Mouse (Mus musculus): ENCODE data around the gene Mxra8. TPM values are rescaled to one million over a fixed set of nuclear protein-coding genes. Genes with fewer than 3 reads are reported as not detected.

Mxra8 gene
- polyA plus RNA-seq, 1 experiment: not detected

- peaks cover 66% of the 10 kb centered on the region for H3K36me3 ChIP-seq (ENCODE audit: control insufficient read depth)
- TF ChIP-seq TAL1 (IDR thresholded peaks at IDR 0.05; ENCODE audit: low read length) (no peak), GATA1 (IDR thresholded peaks at IDR 0.05; ENCODE audit: low read length) (no peak)
- H3K4me1 ChIP-seq (ENCODE audit: control insufficient read depth): peaks cover 44% of the 10 kb centered on the region
- H3K9me3 ChIP-seq (ENCODE audit: control insufficient read depth, low read length): no peaks in the 10 kb centered on the region
- peak within 1 kb of the TSS; percentile 87 for H3K4me3 ChIP-seq (replicated peaks)
- H3K27me3 ChIP-seq (ENCODE audit: control insufficient read depth): no peaks in the 10 kb centered on the region
These were observed 30.0 kb downstream of the Mxra8 start, which contains the start of the genes Cptp and Ints11 for GRCm38 (mm10) chr4:155869317-155870033. TSS of gene Cptp (minus strand) at chr4:155869440. TSS of gene Ints11 (plus strand) at chr4:155869546.

GRCm38 (mm10) chr4:155871404-155871803, 31.9 kb downstream of the Mxra8 start:
- no peaks in the 10 kb centered on the region for H3K27me3 ChIP-seq (ENCODE audit: control insufficient read depth)
- H3K36me3 ChIP-seq (ENCODE audit: control insufficient read depth): peaks cover 60% of the 10 kb centered on the region
- H3K4me1 ChIP-seq (ENCODE audit: control insufficient read depth): peaks cover 42% of the 10 kb centered on the region
- H3K9me3 ChIP-seq (ENCODE audit: control insufficient read depth, low read length): no peaks in the 10 kb centered on the region
- peak overlapping the region; percentile 87 for H3K4me3 ChIP-seq (replicated peaks)
- TF ChIP-seq TAL1 (IDR thresholded peaks at IDR 0.05; ENCODE audit: low read length) (no peak), GATA1 (IDR thresholded peaks at IDR 0.05; ENCODE audit: low read length) (no peak; the same call in 1 of the 2 replicates)

GRCm38 (mm10) chr4:155883587-155883986, 44.1 kb downstream of the Mxra8 start:
- Histone ChIP-seq H3K27me3 (ENCODE audit: control insufficient read depth) (no peaks in the 10 kb centered on the region), H3K36me3 (ENCODE audit: control insufficient read depth) (peaks cover 61% of the 10 kb centered on the region), H3K9me3 (ENCODE audit: control insufficient read depth, low read length) (no peaks in the 10 kb centered on the region), H3K4me1 (ENCODE audit: control insufficient read depth) (no peaks in the 10 kb centered on the region), H3K4me3 (replicated peaks) (no peak overlapping the region)
- TF ChIP-seq GATA1 (IDR thresholded peaks at IDR 0.05; ENCODE audit: low read length): no peak
- TF ChIP-seq TAL1 (IDR thresholded peaks at IDR 0.05; ENCODE audit: low read length): no peak

GRCm38 (mm10) chr4:155886330-155886729, 46.9 kb downstream of the Mxra8 start:
- no peak for TF ChIP-seq GATA1 (IDR thresholded peaks at IDR 0.05; ENCODE audit: low read length)
- TF ChIP-seq TAL1 (IDR thresholded peaks at IDR 0.05; ENCODE audit: low read length): no peak
- H3K36me3 ChIP-seq (ENCODE audit: control insufficient read depth): peaks cover 68% of the 10 kb centered on the region

DNA sequence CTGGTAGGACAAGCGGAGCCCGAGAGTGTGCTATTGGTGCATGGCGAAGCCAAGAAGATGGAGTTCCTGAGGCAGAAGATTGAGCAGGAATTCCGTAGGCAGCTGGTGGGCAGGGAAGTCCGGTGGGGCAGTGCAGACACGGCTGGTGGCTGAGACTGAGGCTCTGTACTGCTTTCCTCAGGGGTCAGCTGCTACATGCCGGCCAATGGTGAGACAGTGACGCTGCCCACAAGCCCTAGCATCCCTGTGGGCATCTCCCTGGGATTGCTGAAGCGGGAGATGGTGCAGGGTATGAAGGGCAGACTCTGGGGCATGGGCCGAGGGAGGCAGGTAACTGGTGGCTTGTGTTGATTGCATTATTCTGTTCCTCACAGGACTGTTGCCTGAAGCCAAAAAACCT, 48.2 kb downstream of the Mxra8 start:
- peaks cover 23% of the 10 kb centered on the region for H3K4me1 ChIP-seq (ENCODE audit: control insufficient read depth)
- H3K36me3 ChIP-seq (ENCODE audit: control insufficient read depth): peaks cover 68% of the 10 kb centered on the region
- TF ChIP-seq TAL1 (IDR thresholded peaks at IDR 0.05; ENCODE audit: low read length): no peak
- no peak for TF ChIP-seq GATA1 (IDR thresholded peaks at IDR 0.05; ENCODE audit: low read length)
- H3K27me3 ChIP-seq (ENCODE audit: control insufficient read depth): no peaks in the 10 kb centered on the region
- H3K9me3 ChIP-seq (ENCODE audit: control insufficient read depth, low read length): no peaks in the 10 kb centered on the region
- H3K4me3 ChIP-seq (replicated peaks): no peak overlapping the region

More at GRCm38 (mm10) chr4:155886330-155886729, 46.9 kb downstream of the Mxra8 start:
- H3K4me1 ChIP-seq (ENCODE audit: control insufficient read depth): peaks cover 13% of the 10 kb centered on the region
- H3K9me3 ChIP-seq (ENCODE audit: control insufficient read depth, low read length): no peaks in the 10 kb centered on the region
- no peaks in the 10 kb centered on the region for H3K27me3 ChIP-seq (ENCODE audit: control insufficient read depth)
- H3K4me3 ChIP-seq (replicated peaks): no peak overlapping the region

DNA sequence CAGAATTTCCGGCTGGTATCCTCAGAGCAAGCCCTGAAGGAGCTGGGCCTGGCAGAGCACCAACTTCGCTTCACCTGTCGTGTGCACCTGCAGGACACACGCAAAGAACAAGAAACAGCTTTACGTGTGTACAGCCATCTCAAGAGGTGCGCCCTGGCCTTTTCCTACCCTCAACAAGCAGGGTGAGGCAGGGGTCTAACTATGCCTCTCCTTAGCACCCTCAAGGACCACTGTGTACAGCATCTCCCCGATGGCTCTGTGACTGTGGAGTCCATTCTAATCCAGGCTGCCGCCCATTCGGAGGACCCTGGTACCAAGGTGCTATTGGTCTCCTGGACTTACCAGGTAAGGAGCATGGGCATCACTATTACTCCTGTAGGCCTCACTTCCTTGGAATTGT, 48.7 kb downstream of the Mxra8 start:
- H3K36me3 ChIP-seq (ENCODE audit: control insufficient read depth): peaks cover 65% of the 10 kb centered on the region
- H3K9me3 ChIP-seq (ENCODE audit: control insufficient read depth, low read length): no peaks in the 10 kb centered on the region
- no peaks in the 10 kb centered on the region for H3K27me3 ChIP-seq (ENCODE audit: control insufficient read depth)
- no peak overlapping the region for H3K4me3 ChIP-seq (replicated peaks)
- peaks cover 28% of the 10 kb centered on the region for H3K4me1 ChIP-seq (ENCODE audit: control insufficient read depth)
- no peak for TF ChIP-seq TAL1 (IDR thresholded peaks at IDR 0.05; ENCODE audit: low read length)
- no peak for TF ChIP-seq GATA1 (IDR thresholded peaks at IDR 0.05; ENCODE audit: low read length)

DNA sequence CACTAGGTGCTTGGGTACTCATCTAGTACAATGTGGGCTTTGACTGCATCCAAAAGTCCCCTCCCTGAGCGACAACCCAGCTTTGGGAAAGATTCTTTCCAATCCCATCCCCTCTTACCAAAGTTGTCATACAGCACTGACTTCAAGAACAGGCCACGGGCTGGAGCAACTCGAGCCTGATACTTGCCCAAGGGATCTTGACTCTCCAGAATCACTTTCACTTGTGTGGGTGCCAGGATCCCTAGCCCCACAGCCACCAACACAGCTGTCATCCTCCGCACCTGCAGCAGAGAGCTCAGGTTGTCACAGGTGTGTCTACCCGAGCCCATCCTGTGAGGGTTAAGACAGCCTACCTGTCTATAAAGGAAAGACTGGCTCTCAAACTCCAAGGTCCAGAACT, 49.8 kb downstream of the Mxra8 start:
- no peak for TF ChIP-seq GATA1 (IDR thresholded peaks at IDR 0.05; ENCODE audit: low read length)
- TF ChIP-seq TAL1 (IDR thresholded peaks at IDR 0.05; ENCODE audit: low read length): no peak
- peaks cover 39% of the 10 kb centered on the region for H3K4me1 ChIP-seq (ENCODE audit: control insufficient read depth)
- no peak overlapping the region for H3K4me3 ChIP-seq (replicated peaks)
- no peaks in the 10 kb centered on the region for H3K27me3 ChIP-seq (ENCODE audit: control insufficient read depth)
- H3K36me3 ChIP-seq (ENCODE audit: control insufficient read depth): peaks cover 58% of the 10 kb centered on the region
- no peaks in the 10 kb centered on the region for H3K9me3 ChIP-seq (ENCODE audit: control insufficient read depth, low read length)

GRCm38 (mm10) chr4:155891011-155891471, 51.6 kb downstream of the Mxra8 start:
- H3K36me3 ChIP-seq (ENCODE audit: control insufficient read depth): peaks cover 57% of the 10 kb centered on the region
- peaks cover 57% of the 10 kb centered on the region for H3K4me1 ChIP-seq (ENCODE audit: control insufficient read depth)
- no peaks in the 10 kb centered on the region for H3K9me3 ChIP-seq (ENCODE audit: control insufficient read depth, low read length)

DNA sequence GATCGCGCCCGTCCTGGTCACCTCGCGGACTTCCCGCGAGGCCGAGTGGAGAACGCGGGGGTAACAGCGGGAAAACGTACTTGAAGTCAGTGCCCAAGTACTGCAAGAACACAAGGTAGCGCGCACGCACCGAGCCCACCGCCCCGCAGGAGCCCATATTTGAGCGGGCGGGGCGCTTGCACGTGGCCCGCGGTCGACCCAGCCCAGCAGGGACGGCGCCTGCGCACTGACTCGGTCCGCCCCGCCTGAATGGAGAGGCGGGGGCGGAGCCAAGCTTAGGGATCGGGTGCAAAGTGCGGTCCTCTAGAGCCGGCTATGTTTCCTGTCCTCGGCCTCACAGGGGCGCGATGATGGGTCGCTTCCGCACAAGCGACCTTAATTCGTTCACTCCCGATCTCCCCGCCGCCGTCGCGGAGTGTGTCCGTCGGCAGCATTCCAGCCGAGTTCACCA, 52.1 kb downstream of the Mxra8 start, which contains the start of the genes Pusl1 and Acap3:
Gene Pusl1 (minus strand): TSS at position 231 of the 451 bp plus-strand sequence.
Gene Acap3 (plus strand): TSS at position 272 of the 451 bp plus-strand sequence.
- H3K4me1 ChIP-seq (ENCODE audit: control insufficient read depth): peaks cover 58% of the 10 kb centered on the region

More at GRCm38 (mm10) chr4:155891011-155891471, 51.6 kb downstream of the Mxra8 start:
- no peak for TF ChIP-seq TAL1 (IDR thresholded peaks at IDR 0.05; ENCODE audit: low read length)
- TF ChIP-seq GATA1 (IDR thresholded peaks at IDR 0.05; ENCODE audit: low read length): no peak
- Histone ChIP-seq H3K27me3 (ENCODE audit: control insufficient read depth) (no peaks in the 10 kb centered on the region), H3K4me3 (replicated peaks) (peak overlapping the region; percentile 89)

More for the DNA sequence above, 52.1 kb downstream of the Mxra8 start, which contains the start of the genes Pusl1 and Acap3:
- H3K9me3 ChIP-seq (ENCODE audit: control insufficient read depth, low read length): no peaks in the 10 kb centered on the region
- H3K36me3 ChIP-seq (ENCODE audit: control insufficient read depth): peaks cover 57% of the 10 kb centered on the region
- TF ChIP-seq GATA1 (IDR thresholded peaks at IDR 0.05; ENCODE audit: low read length) (no peak), TAL1 (IDR thresholded peaks at IDR 0.05; ENCODE audit: low read length) (no peak)
- no peaks in the 10 kb centered on the region for H3K27me3 ChIP-seq (ENCODE audit: control insufficient read depth)
- H3K4me3 ChIP-seq (replicated peaks): peak within 1 kb of the TSS; percentile 89
